Mouse (Mus musculus): Measurements from ENCODE around the gene Sec22a.

The Sec22a gene

GRCm38 (mm10) chr16:35363150-35364062 lies at the start of gene Sec22a:
TSS of gene Sec22a (minus strand) at chr16:35363918.
- TF ChIP-seq GATA4 (IDR thresholded peaks at IDR 0.05; ENCODE audit: insufficient replicate concordance, low read length) = no peak; the same call in 1 of the 2 replicates

- no peak for TF ChIP-seq GATA4 (IDR thresholded peaks at IDR 0.05; ENCODE audit: insufficient replicate concordance, low read length)
Observed at GRCm38 (mm10) chr16:35406706-35407105, 43.0 kb upstream of the Sec22a start.

GRCm38 (mm10) chr16:35406166-35406565 lies 42.4 kb upstream of the Sec22a start:
- TF ChIP-seq GATA4 (IDR thresholded peaks at IDR 0.05; ENCODE audit: insufficient replicate concordance, low read length) = no peak

GRCm38 (mm10) chr16:35405348-35406080 lies 41.8 kb upstream of the Sec22a start:
- TF ChIP-seq GATA4 (IDR thresholded peaks at IDR 0.05; ENCODE audit: insufficient replicate concordance, low read length) = no peak

- TF ChIP-seq GATA4 (IDR thresholded peaks at IDR 0.05; ENCODE audit: insufficient replicate concordance, low read length) = no peak
Observed at GRCm38 (mm10) chr16:35404864-35405263, 41.1 kb upstream of the Sec22a start.

DNA sequence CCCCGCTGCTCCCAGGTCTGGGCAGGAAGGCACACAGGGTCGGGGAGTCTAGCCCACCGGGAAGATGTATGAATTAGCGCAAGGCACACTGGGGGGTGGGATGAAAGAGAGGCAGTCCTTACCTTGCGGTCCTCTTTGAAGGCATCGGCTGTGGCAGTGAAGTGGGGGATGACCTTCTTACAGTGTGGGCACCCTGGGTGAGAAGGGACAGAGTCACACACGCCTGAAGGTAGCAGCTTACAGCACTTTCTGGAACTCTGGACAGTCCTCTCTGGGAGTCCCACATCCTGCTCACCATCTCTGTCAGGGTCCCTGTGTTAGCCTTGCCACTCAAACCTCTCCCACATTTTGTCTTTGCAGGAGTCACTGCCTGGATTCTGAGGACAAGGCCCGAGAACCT lies 40.2 kb upstream of the Sec22a start:
- no peak for TF ChIP-seq GATA4 (IDR thresholded peaks at IDR 0.05; ENCODE audit: insufficient replicate concordance, low read length)

DNA sequence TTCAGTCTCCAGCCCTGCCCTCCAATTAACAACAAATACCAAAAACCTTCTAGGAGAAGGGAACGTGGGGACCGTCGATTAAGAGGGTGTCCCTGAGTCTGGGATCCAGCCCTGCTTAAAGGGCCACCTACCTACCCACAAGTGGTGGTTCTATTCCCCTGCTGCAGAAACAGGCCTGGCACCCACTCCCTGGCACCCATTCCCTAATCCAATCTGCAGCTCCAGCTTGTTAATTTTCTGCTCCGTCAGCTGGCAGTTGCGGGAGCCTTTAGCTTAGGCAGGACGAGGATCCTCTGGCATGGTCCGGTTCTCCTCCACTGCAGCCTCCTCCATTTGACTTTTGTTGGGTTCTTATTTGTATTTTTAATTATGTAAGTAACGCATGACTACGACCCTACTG lies 39.6 kb upstream of the Sec22a start:
- TF ChIP-seq GATA4 (IDR thresholded peaks at IDR 0.05; ENCODE audit: insufficient replicate concordance, low read length) = no peak

DNA sequence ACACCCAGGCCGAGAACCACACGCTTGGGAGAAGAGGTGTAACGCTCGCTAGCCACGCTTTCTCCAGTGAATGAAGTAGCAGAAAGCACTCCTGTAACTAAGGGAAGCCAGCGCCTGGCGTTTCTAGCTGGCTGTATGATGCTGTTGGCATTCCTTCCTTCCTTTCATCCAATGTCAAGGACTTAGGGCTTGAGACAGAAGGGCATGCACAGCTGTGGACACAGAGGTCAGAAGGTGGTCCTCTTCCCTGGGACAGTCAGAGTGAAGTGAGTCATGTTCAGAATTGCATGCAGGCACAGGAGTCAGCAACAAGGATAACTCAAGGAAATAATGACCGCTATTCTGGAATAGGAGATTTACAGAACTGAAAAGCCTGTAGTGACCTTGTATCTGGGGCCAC lies 29.1 kb upstream of the Sec22a start:
- TF ChIP-seq GATA4 (IDR thresholded peaks at IDR 0.05; ENCODE audit: insufficient replicate concordance, low read length) = no peak

DNA sequence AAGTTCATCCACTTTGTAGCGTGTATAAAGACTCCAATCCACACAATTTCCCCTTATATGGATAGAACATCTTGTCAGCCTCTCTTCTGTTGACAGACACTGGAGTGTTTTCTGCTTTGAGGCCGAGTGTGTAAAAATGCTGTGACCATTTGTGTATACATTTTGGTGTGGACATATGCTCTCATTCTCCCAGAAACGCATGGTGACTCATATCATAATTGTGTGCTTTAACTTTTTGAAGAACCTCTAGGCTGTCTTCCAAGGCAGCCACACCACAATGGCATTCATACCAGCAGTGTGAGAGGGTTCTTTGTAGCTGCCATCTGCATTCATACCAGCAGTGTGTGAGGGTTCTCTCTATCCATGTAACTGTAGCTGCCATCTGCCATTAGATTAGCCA lies 21.9 kb upstream of the Sec22a start:
- TF ChIP-seq GATA4 (IDR thresholded peaks at IDR 0.05; ENCODE audit: insufficient replicate concordance, low read length) = no peak

DNA sequence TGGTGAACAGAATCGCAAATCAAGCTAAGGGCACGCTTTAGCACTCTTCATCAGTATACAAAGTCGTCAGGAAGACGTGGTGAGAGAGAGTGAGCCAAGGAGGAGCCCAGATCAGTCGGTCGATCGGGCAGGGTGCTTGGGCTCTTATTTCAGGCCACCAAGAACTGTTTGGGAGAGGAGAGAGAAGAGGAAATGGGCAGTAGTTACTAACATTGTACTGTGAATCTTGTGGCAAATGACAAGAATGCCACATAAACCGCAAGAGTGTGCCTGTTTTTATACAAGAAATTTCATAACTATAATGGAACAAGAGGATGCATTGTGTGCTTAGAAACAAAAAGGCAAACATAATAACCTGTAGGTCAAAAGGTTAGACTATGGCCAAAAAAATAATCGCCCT lies 16.3 kb upstream of the Sec22a start:
- TF ChIP-seq GATA4 (IDR thresholded peaks at IDR 0.05; ENCODE audit: insufficient replicate concordance, low read length) = no peak

DNA sequence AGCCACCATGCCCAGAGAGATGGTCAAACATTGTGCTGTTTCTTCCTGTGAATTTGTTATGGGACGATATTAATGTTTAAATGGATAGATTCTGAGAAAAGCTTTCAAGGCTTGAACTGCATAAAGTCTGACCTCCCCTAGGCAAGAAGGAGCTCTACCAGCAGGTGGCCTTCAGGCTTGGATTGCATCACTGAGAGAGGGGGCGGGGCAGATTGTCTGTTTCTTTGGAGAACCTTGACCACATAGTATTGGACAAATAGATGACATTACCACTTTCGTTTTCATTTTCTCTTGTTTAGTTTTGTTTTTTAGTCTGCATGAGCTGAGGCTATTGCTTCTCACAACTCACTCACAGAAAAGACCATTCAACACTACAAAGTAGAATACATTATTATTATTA lies 15.6 kb upstream of the Sec22a start:
- no peak for TF ChIP-seq GATA4 (IDR thresholded peaks at IDR 0.05; ENCODE audit: insufficient replicate concordance, low read length)

GRCm38 (mm10) chr16:35364063-35364428 lies 328 bp upstream of the Sec22a start:
- no peak for TF ChIP-seq GATA4 (IDR thresholded peaks at IDR 0.05; ENCODE audit: insufficient replicate concordance, low read length)

DNA sequence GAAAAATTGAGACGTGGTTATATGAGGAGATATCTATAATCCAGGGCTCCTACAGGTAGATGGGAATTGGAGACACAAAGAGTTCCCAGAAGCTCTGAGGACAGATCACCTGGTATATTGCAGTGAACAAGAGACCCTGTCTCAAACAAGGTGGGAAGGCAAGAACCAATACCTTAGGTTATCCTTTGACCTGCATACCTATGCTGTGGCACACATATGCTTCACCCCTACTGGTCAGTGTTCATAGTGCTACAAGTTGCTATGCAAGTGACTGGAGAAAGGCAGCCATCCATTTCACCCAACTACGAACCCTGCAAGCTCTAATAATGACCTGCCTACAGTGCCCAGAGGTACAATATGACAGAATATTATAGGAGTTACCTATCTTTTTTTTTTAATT lies 1.5 kb downstream of the Sec22a start:
- TF ChIP-seq GATA4 (IDR thresholded peaks at IDR 0.05; ENCODE audit: insufficient replicate concordance, low read length) = no peak

- TF ChIP-seq GATA4 (IDR thresholded peaks at IDR 0.05; ENCODE audit: insufficient replicate concordance, low read length) = no peak
Observed at GRCm38 (mm10) chr16:35360593-35360992, 3.1 kb downstream of the Sec22a start.

- TF ChIP-seq GATA4 (IDR thresholded peaks at IDR 0.05; ENCODE audit: insufficient replicate concordance, low read length) = no peak
Observed at GRCm38 (mm10) chr16:35357449-35357848, 6.3 kb downstream of the Sec22a start.

- TF ChIP-seq GATA4 (IDR thresholded peaks at IDR 0.05; ENCODE audit: insufficient replicate concordance, low read length) = no peak
Observed at GRCm38 (mm10) chr16:35330451-35330850, 33.3 kb downstream of the Sec22a start.

Data from liver, adult (tissue).